Mouse (Mus musculus) testis, adult 2 months (tissue): ENCODE measurements around the gene Dnah2. TPM values are rescaled to one million over a fixed set of nuclear protein-coding genes. Genes with fewer than 3 reads are reported as not detected.
A peak's percentile ranks its signal among the peaks of the same experiment; 100 is the strongest.

ENCODE experiments used
- H3K27ac ChIP-seq: fragments of 200-500 bp; 2 replicates; pipeline ENCODE4 v1.5.1; 2012; ENCODE audit warnings: low read depth, low read length; ENCODE audit not compliant: control insufficient read depth, insufficient read depth
- H3K27me3 ChIP-seq: fragments of 200-500 bp; 2 replicates; pipeline ENCODE4 v1.6.1; 2012; ENCODE audit warnings: mild to moderate bottlenecking, low read length, moderate library complexity; ENCODE audit not compliant: control insufficient read depth, insufficient read depth
- H3K36me3 ChIP-seq: fragments of 200-500 bp; 2 replicates; pipeline ENCODE4 v1.6.1; 2012; ENCODE audit warnings: mild to moderate bottlenecking, low read length; ENCODE audit not compliant: control insufficient read depth, insufficient read depth
- H3K4me1 ChIP-seq: fragments of 200-500 bp; 2 replicates; pipeline ENCODE4 v1.6.1; 2012; ENCODE audit warnings: low read length; ENCODE audit not compliant: control insufficient read depth, insufficient read depth
- H3K4me3 ChIP-seq: fragments of 200-500 bp; 2 replicates; pipeline ENCODE4 v1.5.1; 2012; ENCODE audit warnings: low read depth, mild to moderate bottlenecking, low read length, moderate library complexity, mixed read lengths; ENCODE audit not compliant: control insufficient read depth
- CTCF ChIP-seq: fragments of 200-500 bp; IDR thresholded peaks from 2 replicates; pipeline ENCODE4 v1.5.1; 2012; ENCODE audit warnings: low read depth, mild to moderate bottlenecking, inconsistent platforms, low read length, moderate library complexity; ENCODE audit not compliant: control insufficient read depth, insufficient read depth, insufficient replicate concordance
- POLR2A ChIP-seq: fragments of 200-500 bp; IDR thresholded peaks from 2 replicates; pipeline ENCODE4 v1.6.1; 2012; ENCODE audit warnings: low read depth, mild to moderate bottlenecking, inconsistent platforms, low read length, moderate library complexity; ENCODE audit not compliant: control insufficient read depth
- polyA plus RNA-seq: library from polyadenylated mRNA; depleted of rRNA; stranded (reverse); fragments of >200 nt; gene quantifications from 2 replicates; pipeline ENCODE4 v1.2.3, GENCODE M21; 2012

The Dnah2 gene
- polyA plus RNA-seq, 1 experiment = 39.3 TPM

- H3K4me3 ChIP-seq = no peak overlapping the region
- peaks cover 27% of the 10 kb centered on the region for H3K4me1 ChIP-seq
- TF ChIP-seq POLR2A (no peak), CTCF (no peak)
- no peaks in the 10 kb centered on the region; the same call in 1 of the 2 replicates for H3K36me3 ChIP-seq
- H3K27ac ChIP-seq = no peak overlapping the region
- H3K27me3 ChIP-seq = no peaks in the 10 kb centered on the region
Measured at GRCm38 (mm10) chr11:69404595-69405396, 144.1 kb downstream of the Dnah2 start.

- H3K27ac ChIP-seq = no peak overlapping the region
- H3K4me1 ChIP-seq = peaks cover 27% of the 10 kb centered on the region
- H3K36me3 ChIP-seq = no peaks in the 10 kb centered on the region; the same call in 1 of the 2 replicates
- H3K4me3 ChIP-seq = no peak overlapping the region; the same call in 1 of the 2 replicates
- no peaks in the 10 kb centered on the region for H3K27me3 ChIP-seq
- no peak for TF ChIP-seq CTCF
- no peak for TF ChIP-seq POLR2A
Measured at GRCm38 (mm10) chr11:69403691-69404594, 145.0 kb downstream of the Dnah2 start.

- Histone ChIP-seq H3K4me1 (peaks cover 29% of the 10 kb centered on the region), H3K4me3 (peak overlapping the region; percentile 87)
Measured at GRCm38 (mm10) chr11:69401987-69402386, 146.9 kb downstream of the Dnah2 start.

GRCm38 (mm10) chr11:69401210-69401637, 147.7 kb downstream of the Dnah2 start:
- H3K36me3 ChIP-seq = no peaks in the 10 kb centered on the region; the same call in 1 of the 2 replicates
- TF ChIP-seq CTCF (peak; percentile 83), POLR2A (peak; percentile 73)
- no peaks in the 10 kb centered on the region for H3K27me3 ChIP-seq
- peak overlapping the region; percentile 87 for H3K4me3 ChIP-seq
- peak overlapping the region; percentile 75 for H3K27ac ChIP-seq
- H3K4me1 ChIP-seq = peaks cover 32% of the 10 kb centered on the region

More at GRCm38 (mm10) chr11:69401987-69402386, 146.9 kb downstream of the Dnah2 start:
- no peaks in the 10 kb centered on the region; the same call in 1 of the 2 replicates for H3K36me3 ChIP-seq
- H3K27me3 ChIP-seq = no peaks in the 10 kb centered on the region
- TF ChIP-seq CTCF = no peak
- no peak for TF ChIP-seq POLR2A
- H3K27ac ChIP-seq = no peak overlapping the region

GRCm38 (mm10) chr11:69400083-69400850, 148.6 kb downstream of the Dnah2 start:
- peak overlapping the region; percentile 67 for H3K27ac ChIP-seq
- peaks cover 32% of the 10 kb centered on the region for H3K4me1 ChIP-seq

GRCm38 (mm10) chr11:69399201-69400082, 149.5 kb downstream of the Dnah2 start:
- H3K27me3 ChIP-seq = no peaks in the 10 kb centered on the region
- H3K27ac ChIP-seq = peak overlapping the region; percentile 67
- no peak for TF ChIP-seq CTCF
- TF ChIP-seq POLR2A = no peak
- H3K36me3 ChIP-seq = no peaks in the 10 kb centered on the region; the same call in 1 of the 2 replicates
- peak overlapping the region; percentile 87 for H3K4me3 ChIP-seq
- H3K4me1 ChIP-seq = peaks cover 32% of the 10 kb centered on the region

More at GRCm38 (mm10) chr11:69400083-69400850, 148.6 kb downstream of the Dnah2 start:
- TF ChIP-seq POLR2A (peak; percentile 13; the same call in 1 of the 2 replicates), CTCF (no peak)
- Histone ChIP-seq H3K27me3 (no peaks in the 10 kb centered on the region), H3K4me3 (peak overlapping the region; percentile 87), H3K36me3 (no peaks in the 10 kb centered on the region; the same call in 1 of the 2 replicates)
